Mouse (Mus musculus): ENCODE measurements around the gene Zscan22. TPM values are rescaled to one million over a fixed set of nuclear protein-coding genes. Genes with fewer than 3 reads are reported as not detected.
"Not testable (repeated sequence)": the region's sequence is repeated elsewhere in the genome, so short reads cannot be mapped to it uniquely, and the experiment has no call there.

Gene Zscan22
- polyA plus RNA-seq (2015; fragmentation: Nextera tagmentation; extraction: Ambion mirVana), result 16.1 and 17.1 TPM in 2 replicates

DNA sequence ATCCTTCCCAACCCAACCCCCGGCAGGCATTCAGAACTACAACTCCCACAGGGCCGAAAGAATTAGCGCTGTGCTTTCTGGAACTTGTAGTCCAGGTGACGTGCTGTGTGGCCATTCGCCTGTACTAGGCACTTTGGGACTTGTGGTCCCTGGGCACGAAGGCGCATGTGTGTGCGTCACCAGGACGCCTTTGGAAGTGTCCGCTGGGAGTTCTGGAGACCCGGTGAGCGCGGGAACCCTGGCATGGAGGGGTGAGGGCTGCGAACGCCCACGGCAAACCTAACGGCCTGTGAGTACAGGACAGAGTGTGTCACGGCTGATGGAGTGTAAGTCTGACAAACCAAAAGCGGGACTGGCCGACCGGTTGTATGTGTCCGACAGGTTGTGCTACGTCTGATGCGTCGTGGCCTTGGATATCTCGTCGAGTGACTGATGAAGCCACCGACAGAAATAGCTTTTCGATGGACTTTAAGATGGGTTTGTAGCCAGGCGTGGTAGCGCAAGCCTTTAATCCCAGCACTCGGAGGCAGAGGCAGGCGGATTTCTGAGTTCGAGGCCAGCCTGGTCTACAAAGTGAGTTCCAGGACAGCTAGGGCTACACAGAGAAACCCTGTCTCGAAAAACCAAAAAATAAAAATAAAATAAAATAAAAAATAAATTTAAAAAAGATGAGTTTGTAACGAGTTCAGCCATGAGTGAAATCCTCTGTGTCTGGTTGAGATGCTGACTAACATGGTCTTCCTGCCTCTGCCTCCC is at the start of gene Zscan22:
Zscan22 (plus strand) TSS at position 161 of the 756 bp plus-strand sequence.
- Histone ChIP-seq H3K27me3 (no peaks in the 10 kb centered on the region), H3K4me3 (peak within 1 kb of the TSS; percentile 72), H3K9me3 (no peaks in the 10 kb centered on the region), H3K4me2 (peak within 1 kb of the TSS; percentile 57), H3K27ac (no peak within 1 kb of the TSS; the same call in 1 of the 2 replicates), H3K4me1 (peaks cover 9% of the 10 kb centered on the region), H3K9ac (peak within 1 kb of the TSS; percentile 66), H3K36me3 (no peaks in the 10 kb centered on the region)
- 4% methylated on average over 36 of the region's 36 CpGs for WGBS
- peak; percentile 99 for ATAC-seq (ENCODE audit: borderline replicate concordance, extremely low read depth, low FRiP score, low TSS enrichment)

DNA sequence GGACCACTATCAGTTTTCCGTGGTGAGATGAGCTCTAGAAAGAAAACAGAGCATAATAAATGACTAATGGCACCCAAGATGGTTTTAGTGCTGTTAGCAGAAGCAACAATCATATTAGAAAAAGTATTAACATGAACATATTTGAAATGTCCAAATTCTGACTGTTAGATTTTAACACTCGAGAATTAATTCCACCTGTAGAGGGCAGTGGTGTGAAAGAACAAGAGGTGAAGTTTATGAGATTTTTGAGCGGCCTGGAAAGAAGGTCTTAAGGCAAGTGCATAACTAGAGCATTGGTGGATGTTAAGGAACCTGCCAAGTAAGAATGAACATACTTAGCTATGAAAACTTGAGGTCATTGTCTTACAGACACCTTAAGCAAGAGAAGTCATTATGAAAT is 23.3 kb upstream of the Zscan22 start:
- no peak overlapping the region for H3K9ac ChIP-seq
- H3K27ac ChIP-seq, result no peak overlapping the region
- no peaks in the 10 kb centered on the region for H3K9me3 ChIP-seq
- no peaks in the 10 kb centered on the region for H3K36me3 ChIP-seq
- WGBS, result 16% methylated on average over 3 of the region's 3 CpGs
- no peaks in the 10 kb centered on the region for H3K27me3 ChIP-seq
- no peak overlapping the region for H3K4me3 ChIP-seq
- no peaks in the 10 kb centered on the region for H3K4me1 ChIP-seq
- no peak overlapping the region for H3K4me2 ChIP-seq
- ATAC-seq (ENCODE audit: borderline replicate concordance, extremely low read depth, low FRiP score, low TSS enrichment), result no peak

DNA sequence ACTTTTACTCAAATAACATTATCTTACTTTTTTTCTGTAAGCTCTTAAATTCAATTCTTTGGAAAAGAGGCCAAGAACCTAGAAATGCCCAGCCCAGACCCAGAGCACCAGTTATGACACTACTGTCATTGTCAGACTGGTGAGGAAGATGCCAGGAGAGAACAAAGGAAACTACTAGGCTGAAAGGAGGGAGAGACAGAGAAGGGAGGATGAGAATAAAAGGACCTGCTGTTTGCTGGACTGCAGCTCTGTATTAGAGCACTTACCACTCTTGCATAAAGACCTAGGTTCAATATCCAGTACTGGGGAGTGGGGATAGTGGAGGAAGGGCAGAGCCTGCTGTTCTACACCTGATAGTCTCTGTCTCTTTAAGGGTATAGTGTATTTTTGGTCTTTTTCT is 17.6 kb upstream of the Zscan22 start:
- peaks cover 7% of the 10 kb centered on the region for H3K36me3 ChIP-seq
- H3K4me2 ChIP-seq, result no peak overlapping the region
- H3K9ac ChIP-seq, result no peak overlapping the region
- H3K9me3 ChIP-seq, result no peaks in the 10 kb centered on the region
- peaks cover 9% of the 10 kb centered on the region; the same call in 1 of the 2 replicates for H3K4me1 ChIP-seq
- ATAC-seq (ENCODE audit: borderline replicate concordance, extremely low read depth, low FRiP score, low TSS enrichment), result no peak
- H3K27me3 ChIP-seq, result no peaks in the 10 kb centered on the region
- no peak overlapping the region for H3K4me3 ChIP-seq
- H3K27ac ChIP-seq, result no peak overlapping the region

DNA sequence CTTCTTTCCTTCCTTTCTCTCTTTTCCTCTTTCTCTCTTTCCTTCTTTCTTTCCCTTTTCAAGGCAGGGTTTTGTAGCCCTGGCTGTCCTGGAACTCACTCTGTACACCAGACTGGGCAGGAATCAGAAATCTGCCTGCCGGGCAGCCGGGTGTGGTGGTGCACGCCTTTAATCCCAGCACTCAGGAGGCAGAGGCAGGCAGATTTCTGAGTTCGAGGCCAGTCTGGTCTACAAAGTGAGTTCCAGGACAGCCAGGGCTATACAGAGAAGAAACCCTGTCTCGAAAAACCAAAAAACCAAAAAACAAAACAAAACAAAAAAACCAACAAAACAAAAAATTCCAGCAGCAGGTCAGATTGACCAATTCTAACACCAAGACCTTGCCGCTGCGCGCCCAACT is 17.1 kb upstream of the Zscan22 start:
- 0 out of 2 replicates have a peak overlapping the region, but pooled peaks have one; percentile 30 for H3K9ac ChIP-seq
- not testable (repeated sequence) for H3K27ac ChIP-seq, H3K9me3 ChIP-seq, H3K27me3 ChIP-seq, H3K4me1 ChIP-seq
- H3K4me2 ChIP-seq, result peak overlapping the region; percentile 70
- peaks cover 12% of the 10 kb centered on the region for H3K36me3 ChIP-seq
- WGBS, result 42% methylated on average over 8 of the region's 8 CpGs
- peak overlapping the region; percentile 65 for H3K4me3 ChIP-seq
- 0 out of 2 replicates have a peak, but pooled peaks have one; percentile 4 for ATAC-seq (ENCODE audit: borderline replicate concordance, extremely low read depth, low FRiP score, low TSS enrichment)

DNA sequence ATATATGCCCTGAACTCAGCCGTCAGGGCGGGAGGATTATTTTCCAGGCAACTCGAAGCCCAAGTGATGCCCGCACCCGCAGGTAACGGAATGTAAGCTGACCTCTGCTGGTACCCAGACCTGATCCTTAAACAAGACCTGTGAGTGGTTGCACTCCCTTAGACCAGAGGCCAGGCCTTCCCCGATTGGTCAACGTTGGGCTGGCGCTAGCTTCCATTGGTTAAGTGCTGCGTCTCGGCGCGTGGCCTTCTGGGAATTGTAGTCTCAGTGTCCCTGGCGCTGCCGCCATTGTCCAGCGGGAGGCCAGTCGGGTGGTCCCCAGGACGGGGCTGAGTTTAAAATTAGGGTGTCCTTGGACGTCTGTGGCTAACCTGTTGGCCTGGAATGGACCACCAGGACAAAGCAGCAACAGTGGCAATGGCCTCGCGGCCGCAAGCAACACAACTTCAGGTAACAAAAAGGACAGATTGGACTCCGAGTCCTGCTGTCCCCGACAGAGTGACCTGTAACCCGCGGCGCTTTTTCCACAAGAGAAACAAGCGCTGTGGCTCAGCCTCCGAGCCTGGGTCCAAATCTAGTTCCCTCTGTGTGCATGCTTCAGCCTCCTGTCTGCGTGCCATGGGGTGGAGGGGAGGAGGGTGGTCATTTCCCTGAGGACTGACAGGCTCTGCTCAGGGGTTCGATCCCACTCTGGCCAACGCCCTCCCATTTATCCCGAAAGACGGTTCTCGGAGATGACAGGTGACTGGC is 16.5 kb upstream of the Zscan22 start, which contains the start of gene Zfp128:
Zfp128 (plus strand) TSS at position 267 of the 750 bp plus-strand sequence.
- peak within 1 kb of the TSS; percentile 70 for H3K4me2 ChIP-seq

DNA sequence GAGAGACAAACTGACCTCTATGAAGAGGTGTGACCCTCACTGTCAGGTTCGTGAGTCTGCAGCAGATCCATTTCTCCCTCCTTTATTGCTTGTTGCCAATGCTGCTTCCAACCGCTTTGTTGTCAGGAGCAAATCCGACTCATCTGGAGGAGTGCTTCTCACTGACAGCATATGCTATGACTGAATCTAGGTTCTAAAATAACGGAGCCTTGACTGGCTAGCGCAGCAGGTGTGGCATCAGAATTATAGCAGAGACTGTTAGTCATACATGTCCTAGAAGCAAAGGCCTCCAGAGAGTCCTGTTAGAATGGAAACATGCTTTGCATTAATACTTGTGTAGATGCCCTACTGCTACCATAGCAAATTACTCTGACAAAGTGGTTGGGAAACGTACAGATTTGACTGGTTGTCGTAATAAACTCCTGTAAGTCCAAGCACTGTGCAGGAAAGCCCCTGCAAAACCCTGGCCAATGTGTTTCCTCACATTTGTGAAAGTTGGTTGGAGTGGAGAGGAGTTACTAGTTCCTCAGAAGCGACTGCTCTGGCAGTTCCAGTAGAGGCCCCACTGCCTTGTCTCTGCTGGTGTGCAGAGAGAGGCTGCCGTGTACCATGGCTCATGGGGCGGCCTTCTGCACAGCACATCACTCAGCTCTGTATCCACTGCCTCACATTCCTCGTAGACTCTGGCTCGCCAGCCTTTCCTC is 10.9 kb upstream of the Zscan22 start:
- ATAC-seq (ENCODE audit: borderline replicate concordance, extremely low read depth, low FRiP score, low TSS enrichment), result no peak
- peaks cover 4% of the 10 kb centered on the region; the same call in 1 of the 2 replicates for H3K4me1 ChIP-seq
- H3K9me3 ChIP-seq, result no peaks in the 10 kb centered on the region
- H3K9ac ChIP-seq, result no peak overlapping the region
- H3K4me2 ChIP-seq, result no peak overlapping the region
- no peak overlapping the region for H3K4me3 ChIP-seq
- H3K27me3 ChIP-seq, result no peaks in the 10 kb centered on the region
- 90% methylated on average over 12 of the region's 12 CpGs for WGBS
- H3K27ac ChIP-seq, result no peak overlapping the region
- peaks cover 61% of the 10 kb centered on the region for H3K36me3 ChIP-seq

More for the DNA sequence above, 16.5 kb upstream of the Zscan22 start, which contains the start of gene Zfp128:
- Histone ChIP-seq H3K36me3 (peaks cover 18% of the 10 kb centered on the region), H3K9me3 (no peaks in the 10 kb centered on the region), H3K9ac (peak within 1 kb of the TSS; percentile 65), H3K4me1 (peaks cover 9% of the 10 kb centered on the region; the same call in 1 of the 2 replicates), H3K27ac (no peak within 1 kb of the TSS), H3K27me3 (no peaks in the 10 kb centered on the region), H3K4me3 (peak within 1 kb of the TSS; percentile 65)
- 2% methylated on average over 35 of the region's 35 CpGs for WGBS
- peak; percentile 100 for ATAC-seq (ENCODE audit: borderline replicate concordance, extremely low read depth, low FRiP score, low TSS enrichment)

DNA sequence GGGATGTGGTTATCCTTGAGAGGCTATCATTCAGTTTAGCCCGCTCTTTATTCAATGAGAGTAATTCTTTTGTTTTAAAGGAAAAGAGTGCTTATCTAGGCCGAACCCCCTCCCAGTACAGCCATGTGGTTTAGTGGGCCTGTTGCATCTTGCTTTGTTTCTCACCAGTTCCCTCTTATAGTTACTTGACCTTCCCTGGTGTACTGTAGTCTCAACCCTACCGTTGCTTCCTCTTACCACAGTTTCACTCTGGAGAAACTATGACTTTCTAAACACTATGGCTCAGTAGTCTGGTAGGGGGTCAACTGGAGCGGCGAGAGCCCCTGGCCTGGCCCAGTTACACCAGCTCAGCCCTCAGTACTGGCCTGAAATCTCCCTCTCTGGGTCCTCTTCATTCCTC is 10.0 kb upstream of the Zscan22 start:
- no peaks in the 10 kb centered on the region for H3K9me3 ChIP-seq
- no peak for ATAC-seq (ENCODE audit: borderline replicate concordance, extremely low read depth, low FRiP score, low TSS enrichment)
- H3K36me3 ChIP-seq, result peaks cover 67% of the 10 kb centered on the region
- H3K27ac ChIP-seq, result no peak overlapping the region
- H3K4me2 ChIP-seq, result no peak overlapping the region
- no peak overlapping the region for H3K4me3 ChIP-seq
- no peaks in the 10 kb centered on the region for H3K27me3 ChIP-seq
- 93% methylated on average over 5 of the region's 5 CpGs for WGBS
- H3K9ac ChIP-seq, result no peak overlapping the region
- H3K4me1 ChIP-seq, result no peaks in the 10 kb centered on the region

DNA sequence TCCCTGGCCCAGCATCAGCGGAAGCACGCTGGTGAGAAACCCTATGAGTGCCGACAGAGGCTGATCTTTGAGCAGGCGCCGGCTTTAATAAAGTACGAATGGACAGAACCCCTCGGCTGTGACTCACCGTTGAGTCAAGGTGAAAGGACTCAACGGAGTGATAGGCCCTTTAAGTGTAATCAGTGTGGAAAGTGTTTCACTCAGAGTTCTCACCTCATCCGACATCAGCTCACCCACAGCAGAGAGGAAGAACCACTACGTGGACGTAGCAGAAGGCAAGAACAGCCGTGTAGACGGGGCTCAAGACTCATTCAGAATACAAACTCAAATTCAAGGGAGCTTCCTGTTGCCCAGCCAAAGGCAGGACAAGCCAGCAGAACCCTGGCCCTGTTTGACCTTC is 6.7 kb upstream of the Zscan22 start:
- no peaks in the 10 kb centered on the region for H3K27me3 ChIP-seq
- H3K27ac ChIP-seq, result no peak overlapping the region
- no peaks in the 10 kb centered on the region for H3K4me1 ChIP-seq
- H3K4me3 ChIP-seq, result no peak overlapping the region
- H3K4me2 ChIP-seq, result no peak overlapping the region
- no peak overlapping the region for H3K9ac ChIP-seq
- H3K36me3 ChIP-seq, result peaks cover 51% of the 10 kb centered on the region
- ATAC-seq (ENCODE audit: borderline replicate concordance, extremely low read depth, low FRiP score, low TSS enrichment), result no peak
- WGBS, result 93% methylated on average over 14 of the region's 14 CpGs
- no peaks in the 10 kb centered on the region for H3K9me3 ChIP-seq

DNA sequence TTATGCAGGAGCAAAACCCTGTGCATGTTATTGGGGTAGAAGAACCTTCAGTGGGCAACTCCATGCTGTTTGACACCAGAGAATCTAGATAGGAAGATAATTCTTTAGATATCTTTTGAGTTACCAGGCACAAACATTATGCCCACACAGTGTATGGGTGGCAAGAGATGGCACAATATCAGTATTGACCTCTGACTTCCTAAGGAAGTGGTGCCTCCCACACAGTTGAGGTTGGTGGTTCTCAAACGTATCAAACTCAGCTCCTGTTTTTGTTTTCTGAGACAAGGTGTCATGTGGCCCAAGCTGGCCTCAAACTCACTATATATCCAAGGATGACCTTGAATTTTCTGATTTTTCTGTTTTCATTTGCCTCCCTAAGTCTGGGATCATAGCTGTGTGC is 6.3 kb upstream of the Zscan22 start:
- H3K4me3 ChIP-seq, result no peak overlapping the region
- H3K4me1 ChIP-seq, result no peaks in the 10 kb centered on the region
- H3K27me3 ChIP-seq, result no peaks in the 10 kb centered on the region
- no peak overlapping the region for H3K27ac ChIP-seq
- no peaks in the 10 kb centered on the region for H3K9me3 ChIP-seq
- H3K9ac ChIP-seq, result no peak overlapping the region
- 77% methylated on average over 1 of the region's 1 CpGs for WGBS
- no peak overlapping the region for H3K4me2 ChIP-seq
- no peak for ATAC-seq (ENCODE audit: borderline replicate concordance, extremely low read depth, low FRiP score, low TSS enrichment)
- H3K36me3 ChIP-seq, result peaks cover 47% of the 10 kb centered on the region

DNA sequence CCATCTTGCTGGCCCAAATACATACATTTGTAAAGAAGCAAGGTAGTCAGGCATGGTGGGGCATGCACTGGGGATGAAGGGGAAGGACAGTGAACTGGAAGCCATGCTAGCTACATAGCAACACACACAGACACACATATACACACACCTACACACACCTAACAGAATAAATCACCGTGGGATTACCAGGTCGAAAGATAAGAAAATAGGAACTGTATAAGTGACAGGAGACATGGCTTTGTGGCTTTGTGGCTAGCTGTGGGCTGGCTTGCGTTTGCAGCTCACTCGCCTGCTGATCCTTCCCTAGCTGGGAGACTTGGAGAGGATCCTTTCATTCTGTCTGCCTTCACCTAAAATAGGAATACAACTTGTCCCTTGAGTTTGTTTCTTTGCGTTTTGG is 3.9 kb downstream of the Zscan22 start:
- H3K9ac ChIP-seq, result no peak overlapping the region
- no peak for ATAC-seq (ENCODE audit: borderline replicate concordance, extremely low read depth, low FRiP score, low TSS enrichment)
- peaks cover 9% of the 10 kb centered on the region for H3K4me1 ChIP-seq
- no peak overlapping the region for H3K4me3 ChIP-seq
- no peak overlapping the region for H3K27ac ChIP-seq
- no peaks in the 10 kb centered on the region for H3K9me3 ChIP-seq
- no peaks in the 10 kb centered on the region for H3K27me3 ChIP-seq
- 93% methylated on average over 5 of the region's 5 CpGs for WGBS
- H3K36me3 ChIP-seq, result peaks cover 26% of the 10 kb centered on the region
- H3K4me2 ChIP-seq, result no peak overlapping the region

DNA sequence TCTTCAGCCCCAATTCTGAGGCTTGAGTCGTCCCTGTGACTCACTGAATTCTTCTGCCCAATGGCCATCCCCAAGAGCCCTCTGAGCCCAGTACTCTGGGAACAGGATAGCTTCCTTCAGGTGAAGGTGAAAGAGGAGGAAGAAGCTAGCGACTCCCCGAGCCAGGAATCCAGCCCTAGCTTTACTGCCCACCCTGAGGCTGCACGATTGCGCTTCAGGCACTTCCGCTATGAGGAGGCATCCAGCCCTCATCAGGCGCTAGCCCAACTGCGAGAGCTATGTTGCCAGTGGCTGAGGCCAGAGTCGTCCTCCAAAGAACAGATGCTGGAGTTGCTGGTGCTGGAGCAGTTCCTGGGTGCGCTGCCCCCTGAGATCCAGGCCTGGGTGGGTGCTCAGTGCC is 6.0 kb downstream of the Zscan22 start:
- Histone ChIP-seq H3K4me1 (peaks cover 3% of the 10 kb centered on the region), H3K27me3 (no peaks in the 10 kb centered on the region), H3K36me3 (peaks cover 47% of the 10 kb centered on the region), H3K27ac (no peak overlapping the region), H3K4me2 (no peak overlapping the region), H3K9me3 (no peaks in the 10 kb centered on the region), H3K4me3 (no peak overlapping the region), H3K9ac (no peak overlapping the region)
- WGBS, result 55% methylated on average over 10 of the region's 10 CpGs
- ATAC-seq (ENCODE audit: borderline replicate concordance, extremely low read depth, low FRiP score, low TSS enrichment), result no peak

Measured in lung, embryonic 15.5 days (tissue).